9 mouse cellular contexts compared by ENCODE assay signal in the genomic region with DNA sequence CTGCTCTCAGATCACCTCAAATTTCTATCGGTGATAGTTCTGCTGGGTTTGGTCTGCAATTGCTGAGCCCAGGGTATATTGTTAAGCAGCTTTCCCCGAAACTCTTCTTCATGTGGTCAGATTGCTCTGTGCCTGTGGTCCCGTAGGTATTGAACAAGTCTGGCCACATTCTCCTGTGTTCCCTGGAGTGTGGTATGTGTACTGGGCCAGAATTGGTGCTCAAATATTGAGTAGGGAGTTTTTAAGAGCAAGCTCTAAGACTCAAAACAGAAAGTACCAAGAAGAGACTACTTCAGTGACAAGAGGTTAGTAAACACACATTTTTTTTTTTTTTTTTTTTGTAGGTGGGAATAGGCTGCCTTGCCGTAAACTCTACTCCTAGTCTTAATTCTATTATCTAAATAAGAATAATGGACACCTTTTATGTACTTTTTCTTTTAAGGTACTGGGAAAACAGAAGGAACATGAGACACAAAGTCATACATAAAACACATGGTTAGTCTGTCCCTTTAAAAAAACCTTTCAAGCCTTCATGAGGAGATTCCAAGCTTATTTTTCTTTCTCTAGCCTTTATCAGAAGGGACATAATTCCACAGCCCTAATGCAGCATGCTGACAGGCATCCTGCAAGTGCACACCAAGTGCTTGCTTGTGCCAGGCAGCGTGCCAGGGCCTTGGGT. TPM values are rescaled to one million over a fixed set of nuclear protein-coding genes. Genes with fewer than 3 reads are reported as not detected.
DNase-seq lines count a peak whose midpoint lies in the region; ATAC-seq lines count a peak whose summit lies in the region.
"Had no signal": no experiment of that assay in that cellular context is flagged by ENCODE, and none has a peak within 500 bp of the region (broad histone marks: within the 10 kb centered on the region; RNA-seq: fewer than 3 reads in every experiment).

No protein-coding gene starts in this region.

- no peaks in the 10 kb centered on the region for H3K27me3 ChIP-seq in heart, embryonic 11.5 days (ENCODE audit: control insufficient read depth, insufficient read depth, low read length)
- no peaks in the 10 kb centered on the region for H3K27me3 ChIP-seq in neural tube, embryonic 13.5 days
- no peaks in the 10 kb centered on the region for H3K27me3 ChIP-seq in limb, embryonic 13.5 days

- intact Hi-C loops in heart, postnatal 10 days (cut with DNase I): loop anchor here (2.0 kb wide), 1 partner anchor 76 kb away; no protein-coding TSS in a partner anchor

- H3K4me2 ChIP-seq in heart, embryonic 11.5 days: peak overlapping the region; percentile 17; the same call in 1 of the 2 replicates
- no peak overlapping the region for H3K4me2 ChIP-seq in neural tube, embryonic 13.5 days
- H3K4me2 ChIP-seq in limb, embryonic 13.5 days (replicated peaks): 0 out of 2 replicates have a peak overlapping the region, but pooled peaks have one; percentile 31

- no peaks in the 10 kb centered on the region for H3K36me3 ChIP-seq in heart, embryonic 11.5 days (ENCODE audit: control insufficient read depth, insufficient read depth, low read length)
- no peaks in the 10 kb centered on the region for H3K36me3 ChIP-seq in neural tube, embryonic 13.5 days
- H3K36me3 ChIP-seq in limb, embryonic 13.5 days: no peaks in the 10 kb centered on the region

- H3K4me1 ChIP-seq in heart, embryonic 11.5 days (ENCODE audit: control insufficient read depth, insufficient read depth, low read length): peaks cover 23% of the 10 kb centered on the region
- peaks cover 16% of the 10 kb centered on the region for H3K4me1 ChIP-seq in neural tube, embryonic 13.5 days (replicated peaks)
- H3K4me1 ChIP-seq in limb, embryonic 13.5 days: peaks cover 29% of the 10 kb centered on the region

- no peak for DNase-seq in heart, postnatal 10 days
- no peak for DNase-seq in neural tube, embryonic 10.5 days (ENCODE audit: extremely low spot score, low spot score)
- DNase-seq in urinary bladder, adult 2 months (ENCODE audit: low spot score): no peak
- no peak for DNase-seq in testis, postnatal 14 days (ENCODE audit: low spot score)
- DNase-seq in urinary bladder, postnatal 10 days (ENCODE audit: low spot score): no peak

- 69% methylated on average over 5 of the region's 5 CpGs for WGBS in heart, embryonic 11.5 days (ENCODE audit: insufficient replicate concordance)
- 74% methylated on average over 5 of the region's 5 CpGs for WGBS in neural tube, embryonic 13.5 days
- 76% methylated on average over 5 of the region's 5 CpGs for WGBS in limb, embryonic 13.5 days

- no peak for ATAC-seq in heart, embryonic 11.5 days (replicated peaks; ENCODE audit: insufficient number of reproducible peaks, low FRiP score, low TSS enrichment)
- no peak for ATAC-seq in neural tube, embryonic 13.5 days (ENCODE audit: low read depth)
- ATAC-seq in limb, embryonic 13.5 days (ENCODE audit: low FRiP score, low read depth): no peak

- H3K9ac ChIP-seq in heart, embryonic 11.5 days (ENCODE audit: low read depth, low read length): peak overlapping the region; percentile 56; the same call in 1 of the 2 replicates
- no peak overlapping the region for H3K9ac ChIP-seq in neural tube, embryonic 13.5 days
- H3K9ac ChIP-seq in limb, embryonic 13.5 days: no peak overlapping the region

- H3K9me3 ChIP-seq in heart, embryonic 11.5 days (replicated peaks; ENCODE audit: control insufficient read depth, low read length): no peaks in the 10 kb centered on the region
- H3K9me3 ChIP-seq in neural tube, embryonic 13.5 days: no peaks in the 10 kb centered on the region
- no peaks in the 10 kb centered on the region for H3K9me3 ChIP-seq in limb, embryonic 13.5 days

- no peak overlapping the region for H3K4me3 ChIP-seq in heart, embryonic 11.5 days (ENCODE audit: low read depth, low read length)
- no peak overlapping the region for H3K4me3 ChIP-seq in neural tube, embryonic 13.5 days
- no peak overlapping the region for H3K4me3 ChIP-seq in limb, embryonic 13.5 days

- H3K27ac ChIP-seq in heart, embryonic 11.5 days (ENCODE audit: low read depth, low read length): peak overlapping the region; percentile 54; the same call in 1 of the 2 replicates
- peak overlapping the region; percentile 64; the same call in 1 of the 2 replicates for H3K27ac ChIP-seq in neural tube, embryonic 13.5 days (replicated peaks)
- peak overlapping the region; percentile 87 for H3K27ac ChIP-seq in limb, embryonic 13.5 days

RNA-seq across cellular contexts. Expression of gene Cdrt4, which starts 46.2 kb away (rescaled TPM):
- polyA plus RNA-seq in heart, embryonic 11.5 days (2014; fragmentation: Nextera tagmentation; extraction: Ambion mirVana): 0.54 TPM in 1 of 2 replicates, not detected in the other
- not detected for total RNA-seq in heart, postnatal 10 days (2021)
- polyA plus RNA-seq in neural tube, embryonic 13.5 days (2015; fragmentation: Nextera tagmentation; extraction: Ambion mirVana): 0.44 TPM in 1 of 2 replicates, not detected in the other
- 0.56 and 0.62 TPM in 2 replicates for polyA plus RNA-seq in limb, embryonic 13.5 days (2015; fragmentation: Nextera tagmentation; extraction: Ambion mirVana)
- 0.10 and 0.28 TPM in 2 replicates for polyA plus RNA-seq in urinary bladder, adult 2 months (2012; rRNA removed)
- polyA plus RNA-seq: forebrain, embryonic 16.5 days had no signal
